Mouse (Mus musculus) kidney, adult 2 months (tissue): ENCODE results near the gene Cyp3a16.

Source experiments
- CTCF ChIP-seq: fragments of 200-500 bp; conservative IDR thresholded peaks from 2 replicates; pipeline ENCODE4 v1.5.1; 2011; ENCODE audit warnings: low read depth, mild to moderate bottlenecking, control low read depth, low read length, moderate library complexity, mixed read lengths; ENCODE audit not compliant: insufficient read depth, insufficient read length
- POLR2A ChIP-seq: fragments of 200-500 bp; IDR thresholded peaks from one replicate; pipeline ENCODE4 v1.6.1; 2011; ENCODE audit warnings: low read depth, low read length, control low read depth

GRCm38 (mm10) chr5:145433688-145434087, 35.8 kb downstream of the Cyp3a16 start:
- TF ChIP-seq POLR2A (no peak), CTCF (no peak)
